In genomic region chr6:140946720-140947119, GRCm38 (mm10) we compare ENCODE assay signal across 13 mouse cellular contexts.
DNase-seq lines count a peak whose midpoint lies in the region; ATAC-seq lines count a peak whose summit lies in the region.
"Had no signal": no experiment of that assay in that cellular context is flagged by ENCODE, and none has a peak within 500 bp of the region (broad histone marks: within the 10 kb centered on the region; RNA-seq: fewer than 3 reads in every experiment).

No protein-coding gene starts in this region.

- H3K27me3 ChIP-seq in forebrain, embryonic 15.5 days: no peaks in the 10 kb centered on the region
- no peaks in the 10 kb centered on the region for H3K27me3 ChIP-seq in hindbrain, embryonic 15.5 days
- H3K27me3 ChIP-seq in neural tube, embryonic 14.5 days (ENCODE audit: control insufficient read depth, insufficient read depth, low read length): no peaks in the 10 kb centered on the region
- H3K27me3 ChIP-seq: CH12.LX had no signal

- H3K4me3 ChIP-seq in forebrain, embryonic 15.5 days: no peak overlapping the region
- H3K4me3 ChIP-seq in hindbrain, embryonic 15.5 days: no peak overlapping the region
- no peak overlapping the region for H3K4me3 ChIP-seq in neural tube, embryonic 14.5 days (ENCODE audit: low read depth, low read length)
- H3K4me3 ChIP-seq: gastrocnemius, adult 2 months had no signal

- peak; percentile 18 to 42 for DNase-seq in left cerebral cortex, adult 18-20 months (ENCODE audit: low spot score in 2 of 2)
- DNase-seq in left cerebral cortex, postnatal 10 days (ENCODE audit: extremely low spot score in 1 of 2, low spot score in 2 of 2): no peak
- DNase-seq in heart, postnatal 14 days: no peak
- DNase-seq in urinary bladder, postnatal 4 days (ENCODE audit: low spot score in 2 of 2): no peak
- DNase-seq: cerebellum, postnatal 25 days; gastrocnemius, adult 2 months; lung, embryonic 14.5 days; right cerebral cortex, postnatal 4 days; thymus, postnatal 4 days had no signal

- no peaks in the 10 kb centered on the region for H3K9me3 ChIP-seq in forebrain, embryonic 15.5 days
- H3K9me3 ChIP-seq in hindbrain, embryonic 15.5 days: no peaks in the 10 kb centered on the region
- no peaks in the 10 kb centered on the region for H3K9me3 ChIP-seq in neural tube, embryonic 14.5 days (ENCODE audit: control insufficient read depth, low read length)

- no peak overlapping the region for H3K4me2 ChIP-seq in forebrain, embryonic 15.5 days (replicated peaks)
- H3K4me2 ChIP-seq in hindbrain, embryonic 15.5 days: no peak overlapping the region
- H3K4me2 ChIP-seq in neural tube, embryonic 14.5 days (ENCODE audit: low read depth, low read length): no peak overlapping the region
- H3K4me2 ChIP-seq: lung, embryonic 14.5 days had no signal

- no peak overlapping the region for H3K9ac ChIP-seq in forebrain, embryonic 15.5 days (replicated peaks)
- H3K9ac ChIP-seq in hindbrain, embryonic 15.5 days: no peak overlapping the region
- no peak overlapping the region for H3K9ac ChIP-seq in neural tube, embryonic 14.5 days (replicated peaks; ENCODE audit: low read depth, low read length)
- H3K9ac ChIP-seq: lung, embryonic 14.5 days had no signal

- intact Hi-C loops in left cerebral cortex, postnatal 10 days (cut with DNase I): no loop called here
- intact Hi-C loops in heart, postnatal 14 days (cut with DNase I): no loop called here

- no peaks in the 10 kb centered on the region for H3K36me3 ChIP-seq in forebrain, embryonic 15.5 days
- H3K36me3 ChIP-seq in hindbrain, embryonic 15.5 days: no peaks in the 10 kb centered on the region
- H3K36me3 ChIP-seq in neural tube, embryonic 14.5 days (ENCODE audit: control insufficient read depth, insufficient read depth, low read length): no peaks in the 10 kb centered on the region

- ATAC-seq in forebrain, embryonic 15.5 days (replicated peaks): peak; percentile 95
- peak; percentile 88 for ATAC-seq in hindbrain, embryonic 15.5 days (ENCODE audit: low FRiP score, low read depth)
- ATAC-seq in neural tube, embryonic 14.5 days (ENCODE audit: low read depth): peak; percentile 73

- H3K4me1 ChIP-seq in forebrain, embryonic 15.5 days: peaks cover 24% of the 10 kb centered on the region
- H3K4me1 ChIP-seq in hindbrain, embryonic 15.5 days (replicated peaks): 0 out of 2 replicates have a peak, but pooled peaks cover 11% of the 10 kb centered on the region
- H3K4me1 ChIP-seq in neural tube, embryonic 14.5 days (ENCODE audit: control insufficient read depth, insufficient read depth, low read length): peaks cover 3% of the 10 kb centered on the region; the same call in 1 of the 2 replicates

- WGBS in forebrain, embryonic 15.5 days: 17% methylated on average over 2 of the region's 2 CpGs
- WGBS in hindbrain, embryonic 15.5 days: 22% methylated on average over 2 of the region's 2 CpGs
- WGBS in neural tube, embryonic 14.5 days: 18% methylated on average over 2 of the region's 2 CpGs

- peak overlapping the region; percentile 55 for H3K27ac ChIP-seq in forebrain, embryonic 15.5 days (replicated peaks)
- peak overlapping the region; percentile 57 for H3K27ac ChIP-seq in hindbrain, embryonic 15.5 days (replicated peaks)
- no peak overlapping the region for H3K27ac ChIP-seq in neural tube, embryonic 14.5 days (ENCODE audit: low read depth, low read length)
- H3K27ac ChIP-seq: gastrocnemius, adult 2 months had no signal

Comparison
In these comparisons a context has a peak if more than half of its experiments do, and no peak if none do; other contexts are left out.
1. DNase-seq: peak in left cerebral cortex, adult 18-20 months (2 of 2); none in left cerebral cortex, postnatal 10 days (0 of 2), heart, postnatal 14 days (0 of 2) and urinary bladder, postnatal 4 days (0 of 2).
2. Peak in every context shown above with its lines, with median percentiles within 50 percentile points of each other: ATAC-seq.